Mouse (Mus musculus): ENCODE measurements at regions not wholly inside any gene's neighbourhood (a gene's known extent, or its start where the extent isn't known, plus 50 kb on each side); places are given as distances from the start of the nearest gene placed in this dataset.

- Histone ChIP-seq H3K36me3 (replicated peaks in 1 of 2; ENCODE audit: control insufficient read depth in 1 of 2, insufficient read depth in 1 of 2, low read length in 1 of 2) (no peaks in the 10 kb centered on the region), H3K4me2 (ENCODE audit: insufficient read depth, low read depth, poor library complexity, severe bottlenecking) (peak overlapping the region; percentile 11; the same call in 1 of the 2 replicates), H3K27me3 (replicated peaks) (no peaks in the 10 kb centered on the region), H3K4me3 (replicated peaks in 1 of 3; ENCODE audit: low read depth in 2 of 3, low read length in 2 of 3, poor library complexity in 1 of 3) (no peak overlapping the region), H3K9ac (ENCODE audit: insufficient read depth, low read depth) (no peak overlapping the region), H3K27ac (ENCODE audit: insufficient read depth, low read depth) (no peak overlapping the region), H3K79me2 (replicated peaks; ENCODE audit: control insufficient read depth, extremely low read depth, insufficient read depth, poor library complexity, severe bottlenecking) (no peaks in the 10 kb centered on the region), H3K9me3 (replicated peaks; ENCODE audit: low read length) (no peaks in the 10 kb centered on the region), H3K4me1 (ENCODE audit: control insufficient read depth in 1 of 2, insufficient read depth in 2 of 2) (no peaks in the 10 kb centered on the region)
- DNase-seq (ENCODE audit: extremely low read depth) = no peak
- dilution Hi-C loops (cut with MboI; ENCODE audit: extremely low pct_ligation_motif_present, extremely low pct_unique_long_range_greater_than_20kb, low sequenced_read_pairs) = no loop called here
- in situ Hi-C loops (cut with MboI; ENCODE audit: low pct_ligation_motif_present, low pct_unique_long_range_greater_than_20kb, low sequenced_read_pairs) = no loop called here
- TF ChIP-seq HCFC1 (IDR thresholded peaks at IDR 0.05; ENCODE audit: low read depth, low read length) (no peak), ETS1 (conservative IDR thresholded peaks at IDR 0.05; ENCODE audit: low read depth, low read length) (no peak), GABPA (IDR thresholded peaks at IDR 0.05; ENCODE audit: insufficient replicate concordance, low read depth, low read length) (no peak), ZKSCAN1 (IDR thresholded peaks at IDR 0.05; ENCODE audit: borderline replicate concordance, low read depth, low read length) (no peak), JUN (IDR thresholded peaks at IDR 0.05; ENCODE audit: insufficient read depth, low read depth, low read length) (no peak), ZC3H11A (IDR thresholded peaks at IDR 0.05; ENCODE audit: low read depth, low read length) (no peak), USF1 (IDR thresholded peaks at IDR 0.05; ENCODE audit: low read depth, low read length) (no peak), MAFK (IDR thresholded peaks at IDR 0.05; ENCODE audit: insufficient replicate concordance, low read length) (no peak), CTCF (conservative IDR thresholded peaks at IDR 0.05 in 1 of 2, IDR thresholded peaks at IDR 0.05 in 1 of 2; ENCODE audit: low read depth in 2 of 2, low read length in 2 of 2) (peak in 1 of 2 experiments; percentile 40; a peak in 2 of 4 replicates), USF2 (conservative IDR thresholded peaks at IDR 0.05; ENCODE audit: low read depth, low read length) (no peak), KAT2A (IDR thresholded peaks at IDR 0.05; ENCODE audit: insufficient replicate concordance, low read length) (no peak), IRF4 (IDR thresholded peaks at IDR 0.05; ENCODE audit: low read depth, low read length) (no peak), POLR2AphosphoS2 (IDR thresholded peaks at IDR 0.05; ENCODE audit: low read depth, low read length) (no peak), RAD21 (IDR thresholded peaks at IDR 0.05; ENCODE audit: low read depth, low read length) (peak; percentile 32), ZNF384 (IDR thresholded peaks at IDR 0.05; ENCODE audit: low read depth, low read length) (no peak), TBP (conservative IDR thresholded peaks at IDR 0.05; ENCODE audit: low read depth, low read length) (no peak), MYC (IDR thresholded peaks at IDR 0.05; ENCODE audit: low read depth, low read length) (no peak)
These were observed 1128.7 kb upstream of the Celf2 start for GRCm38 (mm10) chr2:8638082-8638481.

- no peaks in the 10 kb centered on the region for H3K27me3 ChIP-seq (replicated peaks)
- no peaks in the 10 kb centered on the region for H3K9me3 ChIP-seq (replicated peaks; ENCODE audit: low read length)
- dilution Hi-C loops (cut with MboI; ENCODE audit: extremely low pct_ligation_motif_present, extremely low pct_unique_long_range_greater_than_20kb, low sequenced_read_pairs) (no loop called here), in situ Hi-C loops (cut with MboI; ENCODE audit: low pct_ligation_motif_present, low pct_unique_long_range_greater_than_20kb, low sequenced_read_pairs) (no loop called here)
- TF ChIP-seq ZC3H11A (IDR thresholded peaks at IDR 0.05; ENCODE audit: low read depth, low read length) = no peak
- TF ChIP-seq ZMIZ1 (IDR thresholded peaks at IDR 0.05; ENCODE audit: low read depth, low read length) = no peak
- TF ChIP-seq EP300 (IDR thresholded peaks at IDR 0.05; ENCODE audit: low read length) = no peak
- peak; percentile 54 for TF ChIP-seq SMC3 (IDR thresholded peaks at IDR 0.05; ENCODE audit: low read depth, low read length)
- peak; percentile 61 to 73 for TF ChIP-seq CTCF (conservative IDR thresholded peaks at IDR 0.05 in 1 of 2, IDR thresholded peaks at IDR 0.05 in 1 of 2; ENCODE audit: low read depth in 2 of 2, low read length in 2 of 2)
- no peak for TF ChIP-seq ELF1 (IDR thresholded peaks at IDR 0.05; ENCODE audit: low read depth, low read length)
- peak; percentile 73 for TF ChIP-seq RAD21 (IDR thresholded peaks at IDR 0.05; ENCODE audit: low read depth, low read length)
- TF ChIP-seq USF1 (IDR thresholded peaks at IDR 0.05; ENCODE audit: low read depth, low read length) = no peak
- TF ChIP-seq UBTF (IDR thresholded peaks at IDR 0.05; ENCODE audit: low read depth, low read length) = no peak
- H3K4me3 ChIP-seq (replicated peaks in 1 of 3; ENCODE audit: low read depth in 2 of 3, low read length in 2 of 3, poor library complexity in 1 of 3) = no peak overlapping the region
- H3K36me3 ChIP-seq (replicated peaks in 1 of 2; ENCODE audit: control insufficient read depth in 1 of 2, insufficient read depth in 1 of 2, low read length in 1 of 2) = no peaks in the 10 kb centered on the region
- H3K4me2 ChIP-seq (ENCODE audit: insufficient read depth, low read depth, poor library complexity, severe bottlenecking) = no peak overlapping the region
- H3K9ac ChIP-seq (ENCODE audit: insufficient read depth, low read depth) = no peak overlapping the region
- no peak overlapping the region for H3K27ac ChIP-seq (ENCODE audit: insufficient read depth, low read depth)
- peak; percentile 58 for DNase-seq (ENCODE audit: extremely low read depth)
- no peaks in the 10 kb centered on the region for H3K4me1 ChIP-seq (ENCODE audit: control insufficient read depth in 1 of 2, insufficient read depth in 2 of 2)
- no peaks in the 10 kb centered on the region for H3K79me2 ChIP-seq (replicated peaks; ENCODE audit: control insufficient read depth, extremely low read depth, insufficient read depth, poor library complexity, severe bottlenecking)
These were observed 1129.9 kb upstream of the Celf2 start for GRCm38 (mm10) chr2:8639282-8639681.

All from CH12.LX (cell line).